Mouse (Mus musculus): ENCODE measurements at regions not wholly inside any gene's neighbourhood (a gene's known extent, or its start where the extent isn't known, plus 50 kb on each side); places are given as distances from the start of the nearest gene placed in this dataset.

DNA sequence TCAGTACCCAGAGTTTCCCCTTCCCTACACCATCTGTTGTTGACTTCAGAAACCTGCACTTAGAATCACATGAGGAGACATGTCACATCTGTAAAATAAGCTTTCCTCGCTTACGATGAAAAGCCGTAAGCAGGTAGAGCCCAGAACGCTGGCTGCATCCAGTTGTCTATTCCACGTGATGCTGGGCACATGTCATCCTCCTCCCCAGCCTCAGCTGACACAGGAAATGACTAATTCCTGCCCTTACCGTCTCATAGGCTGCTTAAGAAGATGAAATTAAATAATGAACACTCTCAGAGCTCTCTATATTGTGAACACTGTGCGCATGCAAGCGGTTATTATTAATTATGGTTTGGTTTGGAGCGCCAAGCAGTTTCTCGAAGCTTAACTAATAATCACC lies 83.6 kb upstream of the 3110018I06Rik start:
- no peak for DNase-seq (ENCODE audit: low spot score)

DNA sequence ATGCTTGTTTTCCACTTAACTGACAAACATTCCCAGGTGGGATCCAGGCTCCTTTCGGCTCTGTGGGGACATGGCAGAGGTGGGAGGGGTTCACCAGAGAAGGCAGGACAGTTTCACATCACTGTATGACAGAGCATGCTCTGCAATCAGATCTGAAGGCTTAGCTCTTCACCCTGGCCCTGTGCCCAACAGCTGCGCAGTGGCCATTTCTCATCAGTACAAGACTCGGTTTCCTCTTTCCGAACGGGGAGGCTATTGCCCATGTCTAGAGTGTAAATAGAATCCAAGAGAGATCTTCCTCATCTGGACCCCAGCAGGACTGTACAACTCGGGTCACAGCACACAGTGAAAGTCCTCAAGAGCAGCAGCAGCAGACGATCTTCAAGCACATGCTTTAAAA lies 64.5 kb upstream of the 3110018I06Rik start:
- DNase-seq (ENCODE audit: low spot score) = no peak

DNA sequence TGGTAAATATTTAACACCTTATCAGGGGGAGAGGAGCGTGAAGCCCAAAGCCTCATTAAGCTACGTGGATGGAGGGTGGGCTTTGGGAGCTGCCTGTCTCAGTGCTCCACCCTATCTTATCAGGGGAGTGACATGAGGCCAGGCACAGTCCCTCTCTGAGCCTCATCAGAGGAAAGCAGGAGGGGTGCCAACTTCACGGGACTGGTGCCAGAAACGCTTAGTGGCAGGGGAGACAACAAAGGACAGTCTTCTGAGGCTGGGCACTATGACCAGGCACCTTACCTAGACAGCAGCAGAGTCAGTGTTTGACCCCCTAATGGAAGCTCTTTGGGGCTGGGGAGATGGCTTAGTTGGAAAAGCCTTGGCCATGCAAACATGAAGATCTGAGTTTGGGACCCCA lies 49.9 kb upstream of the 3110018I06Rik start:
- no peak for DNase-seq (ENCODE audit: low spot score)
